Mouse (Mus musculus) lung, embryonic 16.5 days (tissue): ENCODE measurements around the gene Actb. TPM values are rescaled to one million over a fixed set of nuclear protein-coding genes. Genes with fewer than 3 reads are reported as not detected.

ENCODE experiments used
- ATAC-seq: fragments of 200-750 bp; cut with Nextera tagmentation; 2 replicates; pipeline ENCODE4 v1.8.0; 2017; ENCODE audit warnings: low read depth, mild to moderate bottlenecking, moderate library complexity
- H3K27ac ChIP-seq: fragments of 300-500 bp; sonication (generic); 2 replicates; pipeline ENCODE4 v1.5.1; 2014; ENCODE audit warnings: mild to moderate bottlenecking, control low read depth, low read length
- H3K27me3 ChIP-seq: fragments of 300-500 bp; sonication (generic); 2 replicates; pipeline ENCODE4 v1.6.1; 2014; ENCODE audit warnings: low read depth, low read length, mixed read lengths; ENCODE audit not compliant: control insufficient read depth, insufficient read depth
- H3K36me3 ChIP-seq: fragments of 300-500 bp; sonication (generic); 2 replicates; pipeline ENCODE4 v1.6.1; 2014; ENCODE audit warnings: low read length; ENCODE audit not compliant: control insufficient read depth, insufficient read depth
- H3K4me1 ChIP-seq: fragments of 300-500 bp; sonication (generic); replicated peaks from 2 replicates; pipeline ENCODE4 v1.6.1; 2014; ENCODE audit warnings: low read length, mixed read lengths; ENCODE audit not compliant: control insufficient read depth, insufficient read depth
- H3K4me2 ChIP-seq: fragments of 300-500 bp; sonication (generic); 2 replicates; pipeline ENCODE4 v1.6.1; 2014; ENCODE audit warnings: low read depth, low read length, control low read depth
- H3K4me3 ChIP-seq: fragments of 300-500 bp; sonication (generic); 2 replicates; pipeline ENCODE4 v1.5.1; 2014; ENCODE audit warnings: mild to moderate bottlenecking, low read length, control low read depth
- H3K9ac ChIP-seq: fragments of 300-500 bp; sonication (generic); 2 replicates; pipeline ENCODE4 v1.6.1; 2014; ENCODE audit warnings: low read length, control low read depth
- H3K9me3 ChIP-seq: fragments of 300-500 bp; sonication (generic); 2 replicates; pipeline ENCODE4 v1.6.1; 2016; ENCODE audit warnings: low read length; ENCODE audit not compliant: control insufficient read depth
- WGBS: fragments of 180-500 bp; shearing (Covaris S2); extraction: QIAGEN DNeasy Blood & Tissue Kit; methylation state at CpG from one replicate; pipeline ENCODE4 v1.1.7; 2014; 5-methylcytosine and 5-hydroxymethylcytosine counted together
- polyA plus RNA-seq: library from polyadenylated mRNA; unstranded; fragments of >200 nt; fragmentation: Nextera tagmentation; extraction: Ambion mirVana; gene quantifications from 2 replicates; pipeline ENCODE4 v1.2.1, GENCODE M21; 2015

Actb gene
- polyA plus RNA-seq, 1 experiment from 2014 or later: 18,603 TPM

DNA sequence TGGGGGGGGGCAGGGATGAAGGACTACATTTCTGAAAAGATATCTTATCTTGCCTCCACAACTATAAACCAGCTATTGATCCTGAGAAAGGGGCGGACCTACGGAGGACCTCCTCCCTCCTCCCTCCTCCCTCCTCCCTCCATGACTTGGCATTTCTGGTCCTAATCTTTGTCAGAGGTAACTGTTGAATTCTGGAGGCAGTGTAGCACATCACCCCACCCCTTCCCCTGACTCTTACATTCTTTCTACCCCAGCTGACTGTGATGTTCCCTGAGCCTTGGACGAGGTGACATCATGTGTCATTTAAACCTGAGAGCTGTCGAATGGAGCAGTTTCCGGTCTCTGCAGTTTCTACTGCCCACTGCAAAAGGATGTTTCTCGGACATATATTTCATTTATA is 53.0 kb downstream of the Actb start:
- Histone ChIP-seq H3K4me3 (no peak overlapping the region), H3K36me3 (no peaks in the 10 kb centered on the region), H3K4me2 (no peak overlapping the region), H3K9me3 (0 out of 2 replicates have a peak, but pooled peaks cover 5% of the 10 kb centered on the region), H3K9ac (no peak overlapping the region), H3K27ac (no peak overlapping the region), H3K27me3 (no peaks in the 10 kb centered on the region), H3K4me1 (no peaks in the 10 kb centered on the region)
- 62% methylated on average over 6 of the region's 6 CpGs for WGBS
- no peak for ATAC-seq

Other genes starting within 250 kb of the Actb start
- 4.8 and 5.7 TPM in 2 replicates for gene Slc29a4, start 214.2 kb downstream of the Actb start, polyA plus RNA-seq
- gene Tnrc18, start 89.1 kb downstream of the Actb start, polyA plus RNA-seq: 17.3 and 18.2 TPM in 2 replicates
- gene Fbxl18, start 11.3 kb downstream of the Actb start, polyA plus RNA-seq: 9.5 and 10.3 TPM in 2 replicates
- 181 and 222 TPM in 2 replicates for gene Fscn1, start 53.6 kb upstream of the Actb start, polyA plus RNA-seq
- gene Rnf216, start 206.2 kb upstream of the Actb start, polyA plus RNA-seq: 35.0 and 35.9 TPM in 2 replicates
- not detected in 2 replicates for gene Olfr718-ps1, start 240.8 kb upstream of the Actb start, polyA plus RNA-seq